Mouse (Mus musculus): ENCODE data around the gene B2m. TPM values are rescaled to one million over a fixed set of nuclear protein-coding genes. Genes with fewer than 3 reads are reported as not detected.
A peak's percentile ranks its signal among the peaks of the same experiment; 100 is the strongest.

Gene B2m
- total RNA-seq (2014; fragmentation: Nextera tagmentation) (1,957 and 2,269 TPM in 2 replicates), total RNA-seq (2017) (1,824 and 1,957 TPM in 2 replicates)

DNA sequence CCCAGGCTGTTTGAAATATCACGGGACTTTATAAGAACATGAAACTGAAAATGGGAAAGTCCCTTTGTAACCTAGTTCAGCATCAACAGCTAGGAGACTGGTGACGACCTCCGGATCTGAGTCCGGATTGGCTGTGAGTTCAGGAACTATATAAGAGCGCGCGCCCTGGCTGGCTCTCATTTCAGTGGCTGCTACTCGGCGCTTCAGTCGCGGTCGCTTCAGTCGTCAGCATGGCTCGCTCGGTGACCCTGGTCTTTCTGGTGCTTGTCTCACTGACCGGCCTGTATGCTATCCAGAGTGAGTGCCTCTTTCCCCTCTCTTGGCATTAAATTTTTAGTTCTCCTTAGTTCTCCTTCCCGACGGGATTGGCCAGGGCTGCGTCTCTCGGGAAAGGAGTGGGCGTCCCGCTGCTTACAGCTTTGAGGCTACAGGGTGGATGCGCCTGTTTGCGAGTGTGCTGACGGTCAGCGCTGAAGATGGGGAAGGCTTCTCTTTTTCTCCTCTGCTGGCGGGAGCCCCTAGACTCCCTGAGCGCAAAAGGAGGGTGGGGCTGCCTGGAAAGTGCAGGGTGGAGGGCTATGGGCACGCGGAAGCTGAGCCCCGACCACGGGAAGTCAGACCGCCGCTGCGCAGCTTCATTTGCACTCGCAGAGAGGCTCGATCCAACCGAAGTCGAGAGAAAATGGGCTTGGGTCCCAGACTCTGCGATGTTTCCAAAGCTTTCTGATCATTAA is at the start of gene B2m:
B2m (plus strand) TSS at position 179 of the 734 bp plus-strand sequence.
- peak; percentile 83 for ATAC-seq (replicated peaks; ENCODE audit: poor library complexity, severe bottlenecking)

- ATAC-seq (replicated peaks; ENCODE audit: poor library complexity, severe bottlenecking): peak; percentile 44
These were observed 49.8 kb upstream of the B2m start for GRCm38 (mm10) chr2:122097686-122098085.

- peak; percentile 79 for ATAC-seq (replicated peaks; ENCODE audit: poor library complexity, severe bottlenecking)
These were observed 45.4 kb upstream of the B2m start for GRCm38 (mm10) chr2:122102070-122102469.

GRCm38 (mm10) chr2:122108101-122108500 is 39.4 kb upstream of the B2m start:
- ATAC-seq (replicated peaks; ENCODE audit: poor library complexity, severe bottlenecking): no peak

GRCm38 (mm10) chr2:122109714-122110113 is 37.8 kb upstream of the B2m start:
- ATAC-seq (replicated peaks; ENCODE audit: poor library complexity, severe bottlenecking): no peak

DNA sequence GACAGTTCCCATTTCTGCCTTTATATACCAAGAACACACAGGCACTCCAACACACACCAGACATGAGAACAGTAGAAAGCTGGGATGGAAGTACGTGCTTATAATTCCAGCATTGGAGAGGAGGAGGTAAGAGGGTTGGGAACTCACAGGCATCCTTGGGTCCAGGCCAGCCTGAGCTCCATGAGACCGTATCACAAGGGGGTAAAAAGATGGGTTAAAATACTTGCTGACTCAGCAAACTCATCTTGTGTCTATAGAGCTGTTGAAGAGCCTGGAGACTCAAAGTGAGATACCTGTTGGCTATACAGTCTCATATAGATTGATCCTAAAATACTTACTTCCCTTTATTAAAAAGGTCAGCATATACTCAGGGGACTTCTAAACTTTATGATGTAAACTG is 30.6 kb upstream of the B2m start:
- no peak for ATAC-seq (replicated peaks; ENCODE audit: poor library complexity, severe bottlenecking)

DNA sequence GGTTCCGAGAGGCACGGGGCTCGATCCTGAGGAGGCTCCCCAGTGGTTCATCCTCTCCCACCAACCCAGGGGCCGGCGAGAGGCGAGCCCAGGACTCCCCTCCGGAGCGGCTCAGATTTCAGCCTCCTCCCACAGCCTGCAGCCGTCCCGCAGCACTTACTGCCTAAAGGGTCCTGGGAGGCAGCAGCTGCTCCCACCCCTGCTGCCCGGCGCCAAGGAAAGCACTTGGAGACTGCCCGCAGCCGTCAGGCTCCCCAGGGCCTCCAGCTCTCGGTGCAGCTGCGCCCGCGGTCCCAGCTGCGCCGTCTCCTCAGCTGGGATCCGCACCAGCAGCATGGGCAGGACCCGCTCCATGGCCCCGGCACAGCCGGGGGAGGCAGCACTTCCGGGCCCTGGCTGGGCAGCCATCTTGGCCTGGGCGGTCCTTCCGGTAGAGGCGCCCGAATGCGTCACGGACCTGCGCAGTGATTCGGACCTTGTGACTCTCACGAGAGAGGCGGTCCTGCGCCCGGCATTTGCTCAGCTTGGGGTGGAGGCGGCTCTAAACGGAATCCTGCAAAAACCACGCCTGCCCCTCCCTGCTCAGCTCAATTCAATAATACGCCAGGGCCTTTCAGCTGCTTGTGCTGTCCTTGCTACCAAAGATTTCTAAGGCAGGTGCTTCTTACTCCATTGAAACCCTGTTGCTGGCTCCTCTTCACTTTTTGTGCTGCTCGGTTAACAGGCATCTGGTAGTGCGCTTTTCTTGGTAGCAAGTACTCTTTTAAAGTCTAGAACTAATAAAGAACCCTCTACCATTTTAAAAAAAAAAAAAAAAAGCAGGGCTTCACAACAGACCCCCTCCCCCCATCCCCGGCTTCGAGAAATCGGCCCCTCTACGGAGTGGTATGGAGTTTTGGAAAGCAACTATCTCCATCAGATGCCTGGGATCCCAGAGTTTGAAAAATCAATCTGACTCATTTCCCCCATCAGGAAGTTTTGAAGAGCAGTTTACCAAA is 29.2 kb upstream of the B2m start, which contains the start of gene Spg11:
Spg11 (minus strand) TSS at position 426 of the 998 bp plus-strand sequence.
- peak; percentile 99 for ATAC-seq (replicated peaks; ENCODE audit: poor library complexity, severe bottlenecking)

DNA sequence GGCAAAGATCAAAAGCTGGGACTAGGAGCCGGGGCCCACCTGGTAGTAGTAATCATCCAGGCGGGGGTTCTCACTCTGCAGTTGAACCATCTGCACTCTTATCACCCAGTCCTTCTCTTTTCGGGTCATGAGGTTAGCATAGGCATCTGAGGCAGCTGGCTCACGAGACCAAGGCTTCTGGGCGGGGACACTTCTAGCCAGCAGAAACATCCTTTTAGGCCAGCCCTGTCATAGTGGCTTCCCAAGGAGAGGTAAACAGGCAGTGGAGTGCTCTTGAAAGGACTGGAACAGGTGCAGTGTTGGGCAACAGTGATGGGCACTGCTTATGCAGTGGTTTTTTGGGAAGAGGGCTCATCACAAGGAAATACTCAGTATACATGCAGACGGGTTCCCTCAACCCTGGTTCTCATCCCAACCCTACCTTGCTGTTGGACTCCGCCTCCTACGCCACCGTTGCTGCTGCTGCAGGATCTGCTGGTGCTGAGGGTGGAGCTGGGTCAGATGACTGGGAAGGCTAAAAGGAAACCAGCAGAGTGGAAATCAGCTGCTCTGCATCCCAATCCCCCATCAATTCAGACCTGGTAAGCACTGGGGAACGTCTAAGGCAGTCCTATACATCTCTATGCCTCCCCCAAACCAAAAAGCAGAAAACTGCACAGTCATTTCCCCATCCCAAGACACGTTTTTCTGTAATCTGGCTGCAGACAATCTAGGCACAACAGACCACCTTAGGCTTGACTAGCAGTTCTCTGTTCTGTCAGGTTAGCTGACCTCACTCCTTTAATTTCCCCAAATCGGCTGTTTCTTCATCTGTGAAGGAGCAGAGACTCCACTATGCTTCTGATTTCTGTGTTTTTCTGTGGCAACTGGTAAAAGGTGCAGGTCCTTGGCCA is 21.6 kb upstream of the B2m start:
- ATAC-seq (replicated peaks; ENCODE audit: poor library complexity, severe bottlenecking): peak; percentile 63

- ATAC-seq (replicated peaks; ENCODE audit: poor library complexity, severe bottlenecking): no peak
These were observed 20.6 kb upstream of the B2m start for GRCm38 (mm10) chr2:122126765-122127347.

DNA sequence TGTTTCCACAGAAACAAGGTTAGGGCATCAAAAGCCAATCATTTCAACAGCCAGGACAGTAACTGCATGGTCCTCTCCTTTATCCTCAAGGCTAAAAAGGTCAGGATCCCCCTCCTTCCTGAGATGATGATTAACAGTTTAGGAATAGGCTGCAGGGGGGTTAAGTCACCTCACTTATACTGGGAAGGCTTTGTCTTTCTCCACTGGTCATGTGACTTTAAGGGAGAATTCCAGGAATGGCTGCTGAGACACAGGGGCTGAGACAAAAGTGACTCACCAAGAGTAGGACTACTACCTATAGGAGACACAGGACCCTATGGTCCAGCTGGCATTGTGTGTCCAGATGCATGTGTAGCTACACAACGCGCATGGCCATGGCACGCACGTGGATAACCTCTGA is 19.9 kb upstream of the B2m start:
- no peak for ATAC-seq (replicated peaks; ENCODE audit: poor library complexity, severe bottlenecking)

DNA sequence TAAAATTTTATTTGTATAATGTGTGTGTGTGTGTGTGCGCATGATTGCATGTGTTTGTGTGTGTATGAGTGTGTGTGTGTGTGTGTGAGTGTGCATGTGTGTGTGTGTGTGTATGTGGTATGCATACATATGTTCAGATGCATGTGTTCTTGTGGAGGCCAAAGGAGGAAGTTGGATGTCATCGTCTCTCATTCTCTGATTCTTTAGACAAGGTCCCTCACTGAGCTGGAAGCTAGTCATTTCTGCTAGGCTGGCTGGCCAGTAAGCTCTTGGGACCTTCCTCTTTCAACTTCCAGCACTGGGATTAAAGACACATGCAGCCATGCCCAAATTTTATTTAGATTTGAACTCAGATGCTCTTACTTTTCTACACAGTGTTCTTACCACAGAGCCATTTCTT is 15.4 kb upstream of the B2m start:
- ATAC-seq (replicated peaks; ENCODE audit: poor library complexity, severe bottlenecking): peak; percentile 77

GRCm38 (mm10) chr2:122132618-122133017 is 14.9 kb upstream of the B2m start:
- peak; percentile 61 for ATAC-seq (replicated peaks; ENCODE audit: poor library complexity, severe bottlenecking)

- ATAC-seq (replicated peaks; ENCODE audit: poor library complexity, severe bottlenecking): peak; percentile 22; the same call in 1 of the 2 replicates
These were observed 9.5 kb upstream of the B2m start for GRCm38 (mm10) chr2:122137839-122138465.

DNA sequence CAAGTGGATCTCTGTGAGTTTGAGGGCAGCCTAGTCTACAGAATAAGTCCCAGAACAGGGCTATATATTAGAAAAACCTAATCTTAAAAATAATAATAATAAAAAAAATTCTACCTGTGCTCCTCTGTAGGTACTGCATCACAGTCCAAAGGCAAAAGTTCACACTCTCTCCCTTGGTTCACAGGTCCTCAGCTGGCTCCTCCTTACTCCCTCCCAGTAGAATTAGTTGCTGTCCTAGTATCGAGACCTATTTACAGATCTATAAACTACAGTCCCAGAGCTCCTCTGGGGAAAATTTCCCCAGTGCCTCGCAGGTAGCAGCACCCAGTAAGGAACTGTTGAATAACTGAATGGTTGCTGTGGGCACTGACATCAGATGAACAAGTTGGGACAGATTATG is 6.7 kb upstream of the B2m start:
- no peak for ATAC-seq (replicated peaks; ENCODE audit: poor library complexity, severe bottlenecking)

- ATAC-seq (replicated peaks; ENCODE audit: poor library complexity, severe bottlenecking): peak; percentile 54
These were observed 6.0 kb upstream of the B2m start for GRCm38 (mm10) chr2:122141332-122141967.

DNA sequence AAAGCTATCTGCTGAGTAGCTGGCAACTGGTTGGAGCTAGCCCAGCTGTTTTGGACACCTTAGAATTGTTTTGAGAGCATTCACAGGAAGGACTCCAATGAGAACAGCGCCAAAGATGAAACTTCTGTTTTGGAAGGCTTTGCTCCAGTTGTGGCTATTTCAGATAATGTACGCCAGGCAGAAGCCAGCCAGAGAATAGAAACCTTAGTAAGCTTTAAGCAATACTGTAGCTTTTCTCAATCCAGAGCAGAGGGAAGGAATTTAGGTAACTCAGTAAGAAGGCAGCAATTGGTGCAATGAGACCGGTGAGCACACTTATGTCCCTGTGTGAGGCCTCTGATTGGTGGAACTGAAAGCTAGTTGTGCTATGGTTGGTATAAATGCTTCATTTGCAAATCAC is 4.4 kb upstream of the B2m start:
- ATAC-seq (replicated peaks; ENCODE audit: poor library complexity, severe bottlenecking): no peak

- ATAC-seq (replicated peaks; ENCODE audit: poor library complexity, severe bottlenecking): no peak
These were observed 1.7 kb upstream of the B2m start for GRCm38 (mm10) chr2:122145756-122146155.

GRCm38 (mm10) chr2:122146687-122147086 is 799 bp upstream of the B2m start:
- ATAC-seq (replicated peaks; ENCODE audit: poor library complexity, severe bottlenecking): peak; percentile 50
